Mouse (Mus musculus) A20 (cell line): ENCODE data around the gene Aimp2.

Source experiments
- DNase-seq: peaks from one replicate; pipeline ENCODE4 v3.0.0-alpha.2; 2011; ENCODE audit warnings: low read depth, low spot score

The Aimp2 gene

GRCm38 (mm10) chr5:143902111-143902510, 7.5 kb downstream of the Aimp2 start:
- no peak for DNase-seq

DNA sequence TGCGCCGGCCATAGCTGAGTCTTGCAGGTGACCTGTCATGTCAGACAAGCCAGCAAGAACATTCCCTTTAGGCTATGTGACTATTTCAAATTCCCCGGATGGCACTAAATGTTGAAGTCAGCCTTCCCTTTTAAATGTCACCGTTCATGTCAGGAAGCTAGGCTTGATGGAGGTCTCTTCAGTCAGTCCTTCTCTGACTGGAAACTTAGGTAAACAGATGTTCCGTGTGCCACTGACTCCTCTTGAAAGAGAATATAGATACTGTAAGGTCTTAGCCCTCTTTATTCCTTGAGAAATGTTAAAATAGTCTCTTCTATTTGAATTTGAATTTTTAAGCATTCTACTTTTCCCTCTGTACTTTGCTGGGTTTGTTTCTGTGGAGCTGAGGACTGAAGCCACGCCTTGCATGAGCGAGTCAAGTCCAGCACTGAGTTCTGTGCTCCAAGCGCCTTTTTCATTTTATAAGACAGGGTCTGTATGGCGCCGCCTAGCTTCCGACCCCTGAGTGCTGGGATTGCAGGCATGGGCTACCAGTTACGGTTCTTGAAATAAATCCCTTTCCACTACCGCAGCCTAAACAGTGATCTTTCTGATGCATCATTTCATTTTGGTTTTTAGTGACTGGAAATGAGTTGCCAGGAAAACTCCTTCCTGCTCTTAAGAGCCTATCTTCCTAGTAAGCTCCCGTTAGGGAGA, 11.9 kb downstream of the Aimp2 start, which contains the start of gene Ankrd61:
Gene Ankrd61 (minus strand): TSS at position 51 of the 696 bp plus-strand sequence.
- no peak for DNase-seq

GRCm38 (mm10) chr5:143893396-143893795, 16.3 kb downstream of the Aimp2 start:
- DNase-seq = no peak

DNA sequence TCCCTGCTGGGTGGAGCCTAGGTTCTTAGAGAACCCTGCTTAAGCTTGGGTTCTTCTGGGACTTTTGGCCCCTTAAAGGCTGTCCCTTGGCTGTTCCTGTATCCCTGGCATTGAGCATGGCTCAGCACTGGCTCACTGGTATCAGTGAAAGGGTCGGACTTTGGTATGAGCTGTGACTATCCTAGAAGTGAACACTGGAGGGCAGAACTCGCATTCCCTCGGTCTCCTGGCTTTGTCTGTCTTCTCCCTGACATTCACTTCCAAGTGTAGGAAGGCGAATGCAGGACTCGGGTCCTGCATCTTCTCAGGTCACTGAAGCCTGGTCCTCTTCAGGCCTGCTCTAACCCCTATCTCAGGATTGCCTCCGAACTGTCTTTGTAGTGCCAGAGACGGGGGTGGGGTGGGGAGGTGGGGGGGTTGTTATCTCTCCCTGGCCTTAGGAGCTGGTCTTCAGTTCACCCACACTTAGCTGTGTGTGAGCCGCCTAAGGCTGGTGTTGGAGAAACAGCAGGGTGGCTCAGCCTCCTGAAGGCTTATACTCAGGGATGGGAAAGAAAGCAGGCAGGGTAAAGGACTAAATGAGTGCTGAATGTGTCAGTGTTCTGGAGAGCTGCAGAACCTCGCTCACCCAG, 17.3 kb downstream of the Aimp2 start:
- DNase-seq = no peak

DNA sequence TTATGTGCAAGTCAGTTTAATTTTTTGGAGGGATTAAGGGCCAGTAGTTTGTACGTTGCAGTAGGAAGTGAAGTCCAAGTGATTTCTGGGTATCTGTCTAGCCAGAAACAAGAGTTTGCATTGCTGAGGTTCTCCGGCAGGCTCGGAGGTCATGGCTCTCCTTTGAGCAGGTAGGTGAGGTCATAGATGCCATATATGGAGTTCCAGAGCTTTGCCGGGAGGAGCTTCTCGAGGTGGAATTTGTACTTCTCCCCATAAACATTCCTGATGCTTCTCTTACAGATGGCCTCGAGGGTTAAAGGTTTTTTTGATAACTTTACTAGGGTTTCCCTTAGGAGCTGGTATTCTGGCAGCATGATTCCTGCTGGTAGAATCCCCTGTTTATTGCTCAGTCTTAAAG, 18.9 kb downstream of the Aimp2 start:
- no peak for DNase-seq

DNA sequence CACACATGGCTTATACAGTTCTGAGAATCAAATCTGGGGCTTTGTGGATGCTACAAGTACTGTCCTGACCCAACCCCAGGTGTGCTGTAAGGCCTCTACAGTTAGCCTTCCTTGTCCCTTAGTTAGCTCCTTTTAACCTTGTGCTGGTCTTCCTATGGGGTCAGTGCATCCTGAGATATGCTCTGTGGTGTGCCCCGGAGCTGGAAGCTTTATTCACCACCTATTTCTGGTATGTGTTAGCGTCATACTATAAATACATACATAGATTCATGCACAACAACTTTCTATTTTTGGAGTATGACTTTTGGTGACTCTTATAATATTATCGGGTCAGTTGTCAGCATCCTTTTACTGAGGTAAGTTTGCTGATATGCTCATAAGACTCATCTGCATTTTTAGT, 24.4 kb downstream of the Aimp2 start:
- no peak for DNase-seq

DNA sequence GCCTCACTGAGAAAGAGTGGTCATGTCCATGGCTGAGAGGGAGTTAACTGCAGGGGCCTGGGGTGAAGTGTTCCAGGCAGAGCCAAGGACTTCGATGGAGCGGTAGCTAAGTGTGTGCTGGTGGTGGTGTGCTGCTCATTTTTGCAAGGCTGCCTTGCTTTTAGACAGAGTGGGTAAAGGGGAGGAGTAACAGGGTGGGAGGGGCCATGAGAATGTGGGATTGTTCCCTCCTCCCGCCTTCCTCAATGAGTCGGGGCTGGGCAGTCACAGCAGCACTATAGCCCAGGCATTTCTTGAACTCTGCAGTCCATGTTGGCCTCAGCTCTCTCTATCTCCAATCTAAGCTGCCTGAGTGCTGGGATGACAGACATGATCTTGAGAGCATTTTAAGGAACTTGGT, 35.1 kb downstream of the Aimp2 start:
- no peak for DNase-seq

- peak; percentile 85 for DNase-seq
These were observed 38.0 kb downstream of the Aimp2 start for GRCm38 (mm10) chr5:143871547-143872169.
